Mouse (Mus musculus) heart, postnatal 14 days (tissue): ENCODE results near the gene Asxl1. TPM values are rescaled to one million over a fixed set of nuclear protein-coding genes. Genes with fewer than 3 reads are reported as not detected.
"Not testable (repeated sequence)": the region's sequence is repeated elsewhere in the genome, so short reads cannot be mapped to it uniquely, and the experiment has no call there.

Experiments used
- DNase-seq, 2 experiments: peaks; one replicate each; pipeline ENCODE4 v3.0.0; 2021 to 2022
- intact Hi-C: fragments of 180-260 bp; cut with DNase I; formaldehyde crosslinking; loops from one replicate; pipeline ENCODE4 v1.15.1; 2025
- total RNA-seq, 2 experiments: library from RNA; stranded (reverse); gene quantifications; 2 replicates each; pipeline ENCODE4 v1.2.3; 2021

The Asxl1 gene
- total RNA-seq, 2 experiments from 2014 or later: 22.1 to 22.6 TPM

GRCm38 (mm10) chr2:153342602-153343001, 3.0 kb upstream of the Asxl1 start:
- intact Hi-C loops: no loop called here
- no peak for DNase-seq

- intact Hi-C loops: no loop called here
These were observed 2.4 kb upstream of the Asxl1 start for GRCm38 (mm10) chr2:153343191-153343590.

GRCm38 (mm10) chr2:153345071-153345453, 567 bp upstream of the Asxl1 start:
- peak in 1 of 2 experiments; percentile 12 for DNase-seq
- intact Hi-C loops: loop anchor here (2.0 to 5.0 kb wide), 3 partner anchors 54 to 103 kb away; partner anchors contain the start of genes Kif3b, Plagl2 and Pofut1

More at GRCm38 (mm10) chr2:153343191-153343590, 2.4 kb upstream of the Asxl1 start:
- no peak for DNase-seq

- intact Hi-C loops: loop anchor here (5.0 kb wide), 2 partner anchors 96 to 104 kb away; partner anchors contain the start of genes Plagl2 and Pofut1
- DNase-seq: peak; percentile 77 to 83
These were observed 873 bp downstream of the Asxl1 start for GRCm38 (mm10) chr2:153346221-153347182.

- DNase-seq: no peak
- intact Hi-C loops: loop anchor here (5.0 kb wide), 2 partner anchors 95 to 105 kb away; partner anchors contain the start of genes Plagl2 and Pofut1
These were observed 1.7 kb downstream of the Asxl1 start for GRCm38 (mm10) chr2:153347183-153347781.

- intact Hi-C loops: loop anchor here (5.0 kb wide), 2 partner anchors 94 to 106 kb away; partner anchors contain the start of genes Plagl2 and Pofut1
- no peak for DNase-seq
These were observed 2.6 kb downstream of the Asxl1 start for GRCm38 (mm10) chr2:153348100-153348831.

GRCm38 (mm10) chr2:153350552-153351181, 5.0 kb downstream of the Asxl1 start:
- no peak for DNase-seq
- intact Hi-C loops: no loop called here

GRCm38 (mm10) chr2:153354648-153355047, 9.0 kb downstream of the Asxl1 start:
- no peak for DNase-seq
- intact Hi-C loops: no loop called here

- no peak for DNase-seq
- intact Hi-C loops: no loop called here
These were observed 11.2 kb downstream of the Asxl1 start for GRCm38 (mm10) chr2:153356784-153357183.

GRCm38 (mm10) chr2:153361101-153361710, 15.6 kb downstream of the Asxl1 start:
- intact Hi-C loops: no loop called here
- no peak for DNase-seq

- DNase-seq, intact Hi-C loops: not testable (repeated sequence)
These were observed 18.9 kb downstream of the Asxl1 start for GRCm38 (mm10) chr2:153364531-153364930.

GRCm38 (mm10) chr2:153370871-153371270, 25.2 kb downstream of the Asxl1 start:
- DNase-seq: no peak
- intact Hi-C loops: no loop called here

- intact Hi-C loops: no loop called here
These were observed 29.8 kb downstream of the Asxl1 start for GRCm38 (mm10) chr2:153375380-153375779.

GRCm38 (mm10) chr2:153380479-153380878, 34.9 kb downstream of the Asxl1 start:
- intact Hi-C loops: no loop called here
- DNase-seq: no peak

More at GRCm38 (mm10) chr2:153375380-153375779, 29.8 kb downstream of the Asxl1 start:
- no peak for DNase-seq

- no peak for DNase-seq
- intact Hi-C loops: no loop called here
These were observed 44.2 kb downstream of the Asxl1 start for GRCm38 (mm10) chr2:153389831-153390230.

- intact Hi-C loops: no loop called here
- peak; percentile 40 to 54 for DNase-seq
These were observed 47.4 kb downstream of the Asxl1 start for GRCm38 (mm10) chr2:153393045-153393444.

- DNase-seq: no peak
- intact Hi-C loops: loop anchor here (5.0 kb wide), 1 partner anchor 91 kb away; no protein-coding TSS in a partner anchor
These were observed 52.3 kb downstream of the Asxl1 start for GRCm38 (mm10) chr2:153397790-153398515.

- no peak for DNase-seq
- intact Hi-C loops: loop anchor here (5.0 kb wide), 1 partner anchor 92 kb away; no protein-coding TSS in a partner anchor
These were observed 53.5 kb downstream of the Asxl1 start for GRCm38 (mm10) chr2:153399166-153399565.

- no peak for DNase-seq
- intact Hi-C loops: no loop called here
These were observed 58.4 kb downstream of the Asxl1 start for GRCm38 (mm10) chr2:153404062-153404461.
